Mouse (Mus musculus) naive thymus-derived CD4-positive, alpha-beta T cell, adult 2 months (primary cell): Measurements from ENCODE around the gene Sbds.

Source experiments
- DNase-seq: peaks from one replicate; pipeline ENCODE4 v3.0.0-alpha.2; 2011; ENCODE audit warnings: low read depth

Gene Sbds

DNA sequence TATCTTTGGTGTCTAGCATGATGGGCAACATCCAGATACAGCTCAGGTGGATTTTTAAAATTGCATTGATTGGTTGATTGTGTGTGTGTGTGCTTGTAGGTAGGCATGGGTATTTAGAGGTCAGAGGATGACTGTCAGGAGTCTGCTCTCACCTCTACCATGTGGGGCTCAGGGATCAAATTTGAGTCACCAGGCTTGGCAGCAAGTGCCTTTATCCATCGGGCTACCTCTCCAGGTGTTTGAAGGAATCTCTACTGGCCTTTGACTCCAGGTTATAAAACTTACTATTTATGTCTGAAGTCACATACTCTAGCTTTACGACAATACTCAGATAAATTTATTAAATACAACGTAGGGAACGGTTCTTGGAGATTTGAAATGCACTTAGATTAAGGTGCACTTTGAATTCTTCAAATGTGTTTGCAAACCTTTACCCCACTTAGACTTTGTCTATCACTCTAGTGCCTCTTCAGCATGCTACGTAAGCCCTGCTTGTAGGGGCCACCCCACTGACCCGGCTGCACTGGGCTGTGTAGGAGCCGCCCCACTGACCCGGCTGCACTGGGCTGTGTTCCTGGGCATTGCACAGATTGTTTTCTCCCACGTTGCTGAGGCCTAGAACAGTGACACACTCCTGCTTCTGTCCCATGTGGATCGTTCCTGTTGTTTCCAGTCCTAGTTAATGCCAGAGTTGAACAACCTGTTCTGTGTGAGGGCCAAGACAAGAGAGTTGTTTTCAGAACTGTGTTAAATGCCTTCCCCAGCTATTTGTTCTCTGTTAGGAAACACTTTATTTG, 54.9 kb downstream of the Sbds start:
- DNase-seq = no peak

DNA sequence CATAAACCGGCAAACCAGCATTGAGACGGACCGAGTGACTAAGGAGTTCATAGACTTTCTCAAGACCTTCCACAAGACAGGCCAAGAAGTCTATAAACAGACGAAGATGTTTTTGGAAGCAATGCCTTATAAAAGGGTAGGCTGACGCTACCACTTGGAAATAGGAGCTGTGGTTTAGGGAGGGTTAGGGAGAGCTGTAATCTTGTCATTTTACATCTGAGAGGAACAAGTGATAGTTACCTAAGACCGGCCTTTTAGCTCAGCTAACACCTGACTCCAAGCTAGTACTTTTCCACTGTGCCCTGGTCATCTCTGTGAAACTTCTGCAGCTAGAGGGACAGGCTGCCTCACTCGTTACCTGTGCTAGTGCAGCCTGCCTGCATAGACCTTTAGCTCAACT, 57.3 kb downstream of the Sbds start:
- no peak for DNase-seq

DNA sequence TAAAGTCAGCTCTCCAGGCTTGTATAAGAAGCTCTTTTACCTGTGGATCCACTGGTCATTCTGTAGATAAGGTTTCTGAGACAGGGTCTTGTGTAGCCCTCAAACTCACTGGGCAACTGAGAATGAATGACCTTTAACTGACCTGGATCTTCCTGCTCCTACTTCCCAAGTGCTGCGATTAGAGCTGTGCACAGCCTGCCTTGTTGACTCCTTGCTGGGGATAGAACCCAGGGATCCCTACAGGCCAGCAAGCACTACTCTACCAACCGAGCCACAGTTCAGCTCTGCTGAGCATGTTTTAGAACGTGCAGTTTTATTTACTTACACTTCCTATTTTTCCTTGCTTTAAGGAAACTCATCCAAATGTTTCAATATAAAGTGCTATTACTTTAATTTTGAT, 57.9 kb downstream of the Sbds start:
- DNase-seq = no peak

DNA sequence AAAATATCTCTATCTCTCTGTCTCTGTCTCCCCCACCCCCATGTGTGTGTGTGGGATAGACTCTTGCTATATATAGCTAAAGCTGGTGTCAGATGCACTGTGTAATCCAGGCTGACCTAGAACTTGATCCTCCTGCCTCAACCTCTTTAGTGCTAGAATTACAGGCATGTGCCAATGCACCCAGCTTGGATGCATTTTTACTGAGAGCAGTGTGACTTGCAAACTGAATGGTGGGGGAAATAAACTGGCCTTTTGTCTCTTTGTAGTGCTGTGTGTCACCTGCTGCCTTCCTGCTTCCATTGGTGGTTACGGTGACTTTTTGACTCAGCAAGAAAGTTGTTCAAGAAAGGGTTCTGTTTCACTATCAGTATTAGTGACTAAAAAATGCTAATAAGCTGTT, 59.0 kb downstream of the Sbds start:
- DNase-seq = peak; percentile 16
